Mouse (Mus musculus) G1E (cell line): Measurements from ENCODE around the gene Cnih2. TPM values are rescaled to one million over a fixed set of nuclear protein-coding genes. Genes with fewer than 3 reads are reported as not detected.
A peak's percentile ranks its signal among the peaks of the same experiment; 100 is the strongest.

Source experiments
- ATAC-seq: 2 replicates; pipeline ENCODE4 v1.8.0; 2016; ENCODE audit warnings: mild to moderate bottlenecking; ENCODE audit not compliant: insufficient number of reproducible peaks, poor library complexity, low FRiP score, severe bottlenecking; ENCODE audit errors: extremely low read depth
- DNase-seq: peaks from one replicate; pipeline ENCODE4 v3.0.0; 2012; ENCODE audit warnings: low spot score
- H3K27me3 ChIP-seq: 2 replicates; pipeline ENCODE4 v1.6.1; 2012; ENCODE audit warnings: mild to moderate bottlenecking, low read length, inconsistent platforms; ENCODE audit not compliant: insufficient read depth
- H3K36me3 ChIP-seq: replicated peaks from 2 replicates; pipeline ENCODE3; 2012; ENCODE audit warnings: mild to moderate bottlenecking, inconsistent platforms
- H3K4me1 ChIP-seq: 2 replicates; pipeline ENCODE4 v1.6.1; 2012; ENCODE audit warnings: low read depth, low read length, inconsistent platforms, mixed read lengths; ENCODE audit not compliant: insufficient read depth
- H3K4me3 ChIP-seq: 2 replicates; pipeline ENCODE4 v1.5.1; 2012; ENCODE audit warnings: low read depth, mild to moderate bottlenecking, inconsistent platforms, low read length, moderate library complexity, mixed read lengths
- H3K9me3 ChIP-seq: replicated peaks from 2 replicates; pipeline ENCODE4 v1.6.1; 2012; ENCODE audit warnings: inconsistent platforms
- CTCF ChIP-seq: IDR thresholded peaks from 2 replicates; pipeline ENCODE4 v1.5.1; 2012; ENCODE audit warnings: low read depth, low read length, inconsistent platforms, mixed read lengths
- GATA1 ChIP-seq: IDR thresholded peaks from 2 replicates; pipeline ENCODE4 v1.6.1; 2012; ENCODE audit warnings: borderline replicate concordance, low read length, inconsistent platforms, mixed read lengths
- GATA2 ChIP-seq: IDR thresholded peaks from 2 replicates; pipeline ENCODE4 v1.6.1; 2012; ENCODE audit warnings: low read depth, low read length, inconsistent platforms, borderline replicate concordance
- POLR2AphosphoS5 ChIP-seq: IDR thresholded peaks from 2 replicates; pipeline ENCODE4 v1.6.1; 2012; ENCODE audit warnings: low read depth, low read length, inconsistent platforms; ENCODE audit not compliant: insufficient replicate concordance
- TAL1 ChIP-seq: conservative IDR thresholded peaks from 2 replicates; pipeline ENCODE4 v1.6.1; 2012; ENCODE audit warnings: low read depth, low read length, inconsistent platforms, mixed read lengths
- polyA plus RNA-seq: library from polyadenylated mRNA; stranded (reverse); fragments of >175 nt; gene quantifications from 2 replicates; pipeline ENCODE4 v1.2.3, GENCODE M21; 2012
- total RNA-seq, 2 experiments: library from RNA; stranded (forward) in 1 of 2; stranded (reverse) in 1 of 2; fragments of 200-1000 nt in 1 of 2; fragments of >200 nt in 1 of 2; fragmentation: Nextera tagmentation in 1 of 2; gene quantifications; 2 replicates each; pipeline ENCODE4 v1.2.3; 2014 to 2017

The Cnih2 gene
- total RNA-seq (2014; fragmentation: Nextera tagmentation), result 0.53 and 2.1 TPM in 2 replicates
- not detected in 2 replicates for total RNA-seq (2017)
- 1.6 and 1.9 TPM in 2 replicates for polyA plus RNA-seq

DNA sequence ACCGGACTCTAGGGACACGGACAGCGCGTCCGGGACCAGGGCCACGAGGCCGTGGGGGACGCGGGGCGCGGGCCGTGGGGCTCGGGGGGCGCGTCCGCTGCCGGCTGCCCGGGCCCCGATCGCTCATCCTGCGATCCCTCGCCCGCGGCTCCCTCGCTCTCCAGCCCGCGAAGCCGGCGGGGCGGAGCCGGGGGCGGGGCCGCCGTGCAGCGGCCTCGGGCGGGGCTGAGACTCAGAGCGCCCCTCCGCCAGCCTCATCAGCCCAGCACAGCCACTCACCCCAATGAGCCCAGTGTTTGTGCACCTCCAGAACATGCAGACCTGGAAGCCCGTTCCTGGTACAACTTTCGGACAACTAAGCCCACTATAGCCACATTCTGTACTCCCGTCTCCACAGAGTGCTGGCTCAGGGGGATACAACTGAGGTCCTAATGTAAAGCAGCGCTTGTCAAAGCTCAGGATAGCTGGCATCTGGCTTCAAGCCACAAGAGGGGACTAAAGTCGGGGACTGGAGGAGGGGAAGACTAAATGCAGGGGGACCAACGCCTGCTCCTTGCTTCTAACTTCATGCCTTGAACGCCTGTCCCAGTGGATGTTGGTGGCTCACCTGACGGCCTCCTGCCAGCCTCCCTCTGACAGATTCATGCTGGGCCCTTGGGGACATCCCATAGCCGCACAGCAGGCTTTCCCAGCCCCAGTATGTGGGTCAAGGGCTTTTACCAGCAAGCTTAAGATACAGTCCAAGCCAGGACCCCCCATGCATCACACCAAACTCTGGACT is at the start of gene Cnih2:
TSS of gene Cnih2 (minus strand) at position 159 of the 781 bp plus-strand sequence.
- Histone ChIP-seq H3K9me3 (no peaks in the 10 kb centered on the region), H3K36me3 (peaks cover 56% of the 10 kb centered on the region), H3K4me1 (peaks cover 47% of the 10 kb centered on the region), H3K27me3 (peaks cover 17% of the 10 kb centered on the region), H3K4me3 (peak within 1 kb of the TSS; percentile 68; the same call in 1 of the 2 replicates)
- TF ChIP-seq POLR2AphosphoS5 (no peak), TAL1 (no peak), CTCF (no peak), GATA2 (no peak)
- no peak for ATAC-seq
- peak; percentile 80 for DNase-seq

- DNase-seq (peak; percentile 24), ATAC-seq (no peak)
- H3K36me3 ChIP-seq, result peaks cover 97% of the 10 kb centered on the region
Measured at GRCm38 (mm10) chr19:5139640-5140039, 41.3 kb upstream of the Cnih2 start.

GRCm38 (mm10) chr19:5131237-5131636 is 32.9 kb upstream of the Cnih2 start:
- Histone ChIP-seq H3K4me1 (no peaks in the 10 kb centered on the region), H3K27me3 (peaks cover 27% of the 10 kb centered on the region), H3K4me3 (no peak overlapping the region), H3K9me3 (no peaks in the 10 kb centered on the region), H3K36me3 (peaks cover 32% of the 10 kb centered on the region)
- TF ChIP-seq TAL1 (no peak), GATA2 (no peak), POLR2AphosphoS5 (no peak), CTCF (no peak), GATA1 (no peak)
- ATAC-seq (no peak), DNase-seq (no peak)

More at GRCm38 (mm10) chr19:5139640-5140039, 41.3 kb upstream of the Cnih2 start:
- TF ChIP-seq POLR2AphosphoS5 (no peak), GATA1 (no peak), TAL1 (no peak), CTCF (no peak), GATA2 (no peak)
- no peak overlapping the region for H3K4me3 ChIP-seq
- H3K4me1 ChIP-seq, result no peaks in the 10 kb centered on the region
- H3K9me3 ChIP-seq, result no peaks in the 10 kb centered on the region
- H3K27me3 ChIP-seq, result no peaks in the 10 kb centered on the region

DNA sequence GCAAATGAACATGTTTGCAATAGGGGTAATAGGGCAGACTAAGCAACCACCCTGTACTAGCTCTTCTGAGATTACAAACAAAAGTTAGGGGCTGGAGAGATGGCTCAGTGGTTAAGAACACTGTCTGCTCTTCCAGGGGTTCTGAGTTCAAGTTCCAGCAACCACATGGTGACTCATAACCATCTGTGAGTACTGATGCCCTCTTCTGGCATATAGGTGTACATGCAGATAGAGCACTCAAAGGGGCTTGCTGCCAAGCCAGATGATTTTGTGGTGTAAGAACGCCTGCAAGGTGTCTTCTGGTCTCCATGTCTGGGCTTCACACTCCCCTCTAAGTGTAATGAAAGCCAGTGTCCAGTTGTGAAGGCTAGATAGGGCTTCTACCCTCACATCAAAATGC is 31.4 kb upstream of the Cnih2 start:
- DNase-seq, result no peak
- Histone ChIP-seq H3K9me3 (no peaks in the 10 kb centered on the region), H3K4me3 (no peak overlapping the region), H3K4me1 (no peaks in the 10 kb centered on the region), H3K27me3 (peaks cover 31% of the 10 kb centered on the region), H3K36me3 (peaks cover 18% of the 10 kb centered on the region)
- TF ChIP-seq GATA2 (no peak), GATA1 (no peak), TAL1 (no peak), POLR2AphosphoS5 (no peak), CTCF (no peak; the same call in 1 of the 2 replicates)
- ATAC-seq, result no peak

GRCm38 (mm10) chr19:5124055-5124614 is 25.8 kb upstream of the Cnih2 start:
- H3K36me3 ChIP-seq, result no peaks in the 10 kb centered on the region
- no peaks in the 10 kb centered on the region for H3K4me1 ChIP-seq
- peaks cover 52% of the 10 kb centered on the region for H3K27me3 ChIP-seq
- no peaks in the 10 kb centered on the region for H3K9me3 ChIP-seq
- DNase-seq (no peak), ATAC-seq (no peak)
- no peak overlapping the region for H3K4me3 ChIP-seq
- TF ChIP-seq CTCF (no peak), TAL1 (no peak), GATA1 (no peak), POLR2AphosphoS5 (no peak), GATA2 (no peak)

DNA sequence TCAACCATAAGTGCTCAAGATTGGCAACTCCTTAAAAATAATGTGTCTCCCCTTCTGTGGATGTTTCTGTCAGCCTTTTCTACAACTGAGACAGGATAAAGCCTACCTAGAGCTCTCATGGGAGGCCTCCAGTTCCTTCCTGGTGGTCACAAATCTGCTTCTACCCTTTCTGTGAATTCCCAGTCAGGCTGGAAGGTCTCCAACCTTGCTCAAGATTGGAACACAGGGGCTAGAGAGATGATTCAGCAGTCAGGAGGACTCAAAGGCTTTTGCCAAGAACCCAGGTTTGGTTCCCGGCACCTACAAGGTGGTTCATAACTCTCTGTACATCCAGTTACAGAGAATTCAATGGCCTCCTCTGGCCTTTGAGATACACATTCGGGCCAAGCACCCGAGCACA is 24.9 kb upstream of the Cnih2 start:
- Histone ChIP-seq H3K27me3 (peaks cover 53% of the 10 kb centered on the region), H3K9me3 (no peaks in the 10 kb centered on the region), H3K36me3 (no peaks in the 10 kb centered on the region), H3K4me3 (no peak overlapping the region), H3K4me1 (peaks cover 8% of the 10 kb centered on the region)
- DNase-seq (no peak), ATAC-seq (no peak)
- no peak for TF ChIP-seq GATA2
- TF ChIP-seq POLR2AphosphoS5, result no peak
- no peak for TF ChIP-seq CTCF
- no peak for TF ChIP-seq TAL1
- no peak for TF ChIP-seq GATA1
